Mouse (Mus musculus) liver, adult 2 months (tissue): ENCODE data around the gene Camk2d.

Experiments
- CTCF ChIP-seq: fragments of 200-500 bp; IDR thresholded peaks from 2 replicates; pipeline ENCODE4 v1.5.1; 2011; ENCODE audit warnings: low read depth, low read length, control low read depth
- POLR2A ChIP-seq: fragments of 200-500 bp; IDR thresholded peaks from 2 replicates; pipeline ENCODE4 v1.6.1; 2011; ENCODE audit warnings: low read length, control low read depth; ENCODE audit not compliant: insufficient read depth; ENCODE audit errors: extremely low read depth

- TF ChIP-seq CTCF (no peak), POLR2A (no peak)
These were observed 24.1 kb downstream of the Camk2d start for GRCm38 (mm10) chr3:126620152-126620551.
